Comparison of ENCODE assay signal across 17 mouse cellular contexts in genomic region chr5:137107670-137108069, GRCm38 (mm10). TPM values are rescaled to one million over a fixed set of nuclear protein-coding genes. Genes with fewer than 3 reads are reported as not detected.
"Had no signal": no experiment of that assay in that cellular context is flagged by ENCODE, and none has a peak within 500 bp of the region (broad histone marks: within the 10 kb centered on the region; RNA-seq: fewer than 3 reads in every experiment).

No protein-coding gene starts in this region.

- H3K4me1 ChIP-seq: midbrain, embryonic 15.5 days; stomach, embryonic 15.5 days had no signal

- H3K27me3 ChIP-seq: limb, embryonic 15.5 days; midbrain, embryonic 15.5 days; stomach, embryonic 15.5 days had no signal

- H3K36me3 ChIP-seq: midbrain, embryonic 15.5 days had no signal

- ATAC-seq: intestine, postnatal 0 days; midbrain, embryonic 15.5 days had no signal

- H3K4me3 ChIP-seq: limb, embryonic 15.5 days; midbrain, embryonic 10.5 days; midbrain, embryonic 15.5 days; stomach, embryonic 15.5 days had no signal

- H3K27ac ChIP-seq: limb, embryonic 15.5 days; midbrain, embryonic 10.5 days; midbrain, embryonic 15.5 days; stomach, embryonic 15.5 days had no signal

- H3K9ac ChIP-seq: limb, embryonic 15.5 days; lung, embryonic 14.5 days; midbrain, embryonic 15.5 days; stomach, embryonic 15.5 days had no signal

- H3K9me3 ChIP-seq: limb, embryonic 15.5 days; midbrain, embryonic 10.5 days; midbrain, embryonic 15.5 days; stomach, embryonic 15.5 days had no signal

- H3K4me2 ChIP-seq: limb, embryonic 15.5 days; lung, embryonic 14.5 days had no signal

RNA-seq across cellular contexts. Expression of gene Serpine1, which starts 35.6 kb away (rescaled TPM):
- total RNA-seq: megakaryocyte, adult 5-6 weeks had no signal
- polyA plus RNA-seq: inflammation-experienced regulatory T-cells, adult 6 months had no signal

RNA-seq across cellular contexts. Expression of gene Muc3, which starts 41.5 kb away (rescaled TPM):
- total RNA-seq: layer of hippocampus, postnatal 36 days; left cerebral cortex, adult 8-10 months; left cerebral cortex, postnatal 25 days; megakaryocyte, adult 5-6 weeks had no signal
- polyA plus RNA-seq: hindbrain, embryonic 16.5 days; inflammation-experienced regulatory T-cells, adult 6 months; limb, embryonic 11.5 days; limb, embryonic 15.5 days; liver, embryonic 16.5 days; lung, embryonic 14.5 days; midbrain, embryonic 10.5 days; midbrain, embryonic 15.5 days; neural tube, embryonic 14.5 days; spleen, adult 2 months; urinary bladder, adult 2 months had no signal
